Mouse (Mus musculus) cerebellum, adult 9-10 months (tissue): ENCODE data around the gene a.

ENCODE experiments used
- DNase-seq: peaks from one replicate; pipeline ENCODE4 v3.0.0; 2022

The a gene

DNA sequence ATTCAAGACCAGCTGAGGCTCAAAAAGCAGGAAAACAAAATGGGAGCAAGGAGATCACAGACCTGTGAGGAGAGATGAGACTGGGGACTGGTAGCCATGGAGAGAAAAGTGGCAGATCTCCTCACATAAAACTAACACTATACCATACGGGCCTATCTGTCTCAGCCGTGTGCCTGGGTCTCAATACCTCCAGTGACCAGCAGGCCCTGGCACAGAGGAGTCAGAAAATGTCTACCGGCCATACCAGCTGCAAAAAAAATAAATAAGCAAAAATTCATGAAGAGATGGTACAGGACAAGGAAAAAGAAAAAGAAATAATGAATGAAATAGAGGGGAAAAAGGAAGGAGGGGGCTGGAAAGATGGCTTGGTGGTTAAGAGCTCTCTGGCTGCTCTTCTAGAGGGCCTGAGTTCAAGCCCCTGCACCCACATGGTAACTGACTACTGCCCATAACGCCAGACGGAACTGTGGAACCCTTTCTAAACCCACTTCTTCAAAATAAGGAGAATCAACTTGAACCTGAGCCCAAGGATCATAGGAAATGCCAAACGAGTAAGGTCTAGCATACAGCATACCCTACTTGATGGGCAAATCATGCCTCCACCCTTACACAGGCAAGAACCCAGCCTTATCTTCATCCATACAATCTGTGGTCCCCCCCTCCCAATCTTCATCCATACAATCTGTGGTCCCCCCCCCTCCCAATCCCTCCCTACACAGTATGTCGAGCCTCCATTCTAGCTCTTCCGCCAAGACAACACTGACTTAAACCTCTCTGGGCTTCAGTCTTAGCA, 281.3 kb downstream of the a start:
- DNase-seq: no peak

DNA sequence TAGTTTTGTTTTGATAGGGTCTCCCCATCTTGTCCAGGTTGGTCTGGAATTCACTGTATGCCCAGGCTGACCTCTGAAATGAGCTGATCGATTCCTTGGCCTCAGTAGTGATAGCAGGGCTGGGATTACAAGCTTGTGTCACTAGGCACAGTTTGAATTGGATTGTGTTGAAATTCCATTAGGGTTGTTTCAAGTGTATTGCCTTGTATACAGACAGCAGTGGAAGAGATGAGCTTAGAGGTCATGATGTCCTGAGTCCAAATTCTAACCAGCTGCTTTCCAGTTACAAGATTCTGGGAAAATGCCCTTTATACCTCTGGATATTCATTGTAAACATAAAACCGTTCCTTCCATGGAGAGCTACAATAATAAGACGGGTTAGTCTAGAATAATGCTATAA, 282.1 kb downstream of the a start:
- DNase-seq: no peak

DNA sequence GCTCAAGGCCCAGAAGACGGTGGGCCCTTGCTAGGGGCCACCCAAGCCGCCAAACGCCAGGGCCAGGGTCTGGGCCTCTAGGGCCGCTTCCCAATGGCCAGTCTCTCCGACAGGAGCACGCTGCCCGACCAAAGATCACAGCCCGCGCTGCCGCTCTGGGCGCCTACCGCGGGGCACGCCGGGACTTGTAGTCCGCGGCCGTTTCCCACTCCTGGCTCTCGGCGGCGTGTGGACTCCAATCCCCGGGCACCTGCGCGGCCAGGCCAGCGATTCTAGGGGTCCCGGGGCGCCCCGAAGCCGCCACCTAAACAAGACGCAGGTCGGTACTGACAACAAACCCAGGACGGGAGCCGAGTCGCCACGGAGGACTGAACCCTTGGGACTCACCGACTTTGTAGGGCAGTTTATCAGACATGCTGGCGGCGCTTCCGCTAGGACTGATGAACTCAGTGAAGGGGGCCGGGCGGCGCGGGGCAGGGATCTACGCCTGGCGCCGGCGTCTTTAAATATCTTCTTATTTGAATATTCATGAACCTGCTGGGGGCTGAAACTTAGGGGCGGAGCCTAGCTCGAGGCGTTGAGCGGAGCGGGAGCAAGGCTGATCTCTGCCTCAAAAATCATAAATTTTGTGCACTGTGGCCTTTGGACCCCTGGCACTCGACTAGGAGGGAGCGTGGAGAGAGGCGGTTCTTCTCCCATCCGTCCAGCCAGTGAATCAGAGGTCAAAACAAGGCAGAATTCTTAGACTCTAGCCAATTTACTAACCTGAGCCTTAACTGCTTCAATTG, 283.0 kb downstream of the a start, which contains the start of gene Ahcy:
Gene Ahcy, minus strand, starts transcription at position 520 of the 788 bp plus-strand sequence.
- peak; percentile 92 for DNase-seq

DNA sequence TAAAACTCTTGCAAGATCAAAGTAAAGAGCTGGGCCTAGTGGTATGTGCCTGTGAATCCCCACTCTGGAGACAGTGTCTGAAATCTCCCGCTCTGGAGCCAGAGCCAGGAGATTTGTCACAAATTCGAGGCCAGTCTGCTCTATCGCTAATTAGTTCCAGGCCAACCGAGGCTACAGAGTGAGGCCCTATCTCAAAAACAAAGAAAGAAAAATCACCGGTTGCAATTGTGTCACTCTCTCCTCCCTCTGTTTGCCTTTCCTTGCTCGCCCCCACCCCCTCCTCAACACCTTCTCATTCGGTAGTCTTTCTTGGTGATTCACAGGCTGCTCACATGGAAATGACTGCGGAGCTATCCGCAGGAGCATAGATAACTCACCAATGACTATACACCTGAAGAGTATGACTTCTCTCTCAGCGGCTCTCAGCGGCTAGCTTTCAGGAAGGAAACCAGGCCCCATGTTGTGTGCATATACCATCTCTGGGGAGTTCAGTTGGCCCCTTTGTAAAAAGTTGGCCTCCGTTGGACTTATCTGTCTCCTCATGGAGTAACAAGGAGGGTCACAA, 283.6 kb downstream of the a start:
- peak; percentile 50 for DNase-seq

DNA sequence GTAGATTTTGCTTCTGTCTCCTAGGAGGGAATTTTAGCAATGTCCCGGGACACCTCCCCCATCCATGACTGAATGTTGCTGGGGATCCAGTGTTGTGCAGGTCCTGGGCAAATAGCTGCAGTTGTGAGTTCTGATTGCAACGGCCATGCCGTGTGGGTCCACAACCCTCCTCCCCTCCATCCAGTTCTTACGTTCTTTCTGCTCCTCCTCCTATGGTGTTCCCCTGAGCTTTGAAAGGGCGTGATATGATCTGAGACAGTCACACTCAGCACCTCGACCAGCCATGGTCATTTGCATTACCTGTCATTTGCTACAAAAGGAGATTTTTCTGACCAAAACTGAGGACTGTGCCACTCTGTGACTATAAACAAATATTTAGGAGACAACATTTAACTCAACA, 284.4 kb downstream of the a start:
- no peak for DNase-seq

DNA sequence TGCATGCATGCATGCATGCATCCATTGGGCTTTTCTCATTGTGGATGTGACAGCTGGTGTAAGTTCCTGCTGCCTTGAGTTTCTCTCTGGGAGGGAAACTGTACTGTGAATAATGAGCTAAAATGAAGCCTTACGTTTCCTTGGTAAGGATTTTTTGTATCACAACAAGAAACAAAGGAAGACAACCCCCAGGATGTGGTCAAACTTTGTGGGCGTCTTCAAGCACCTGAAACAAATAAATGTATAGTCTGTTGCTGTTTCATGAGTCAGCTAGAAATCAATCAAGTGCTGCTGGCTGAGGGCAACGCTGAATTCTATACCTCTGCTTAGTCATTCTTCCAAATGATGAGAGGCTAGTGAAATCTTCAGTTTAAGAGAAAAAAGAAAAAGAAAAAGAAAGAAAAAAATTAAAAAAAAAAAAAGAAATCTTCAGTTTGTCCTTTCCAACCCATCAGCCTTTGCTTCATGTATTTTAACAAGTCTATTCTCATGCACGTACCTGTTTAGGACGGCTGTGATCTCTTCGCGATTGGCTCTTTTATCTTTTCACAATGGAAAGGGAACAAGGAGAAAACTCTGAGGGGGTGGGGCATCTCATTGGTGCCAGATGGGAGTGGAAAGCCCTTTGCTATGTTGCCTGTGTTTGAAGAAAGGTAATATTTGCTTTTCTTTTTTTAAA, 288.4 kb downstream of the a start:
- no peak for DNase-seq

DNA sequence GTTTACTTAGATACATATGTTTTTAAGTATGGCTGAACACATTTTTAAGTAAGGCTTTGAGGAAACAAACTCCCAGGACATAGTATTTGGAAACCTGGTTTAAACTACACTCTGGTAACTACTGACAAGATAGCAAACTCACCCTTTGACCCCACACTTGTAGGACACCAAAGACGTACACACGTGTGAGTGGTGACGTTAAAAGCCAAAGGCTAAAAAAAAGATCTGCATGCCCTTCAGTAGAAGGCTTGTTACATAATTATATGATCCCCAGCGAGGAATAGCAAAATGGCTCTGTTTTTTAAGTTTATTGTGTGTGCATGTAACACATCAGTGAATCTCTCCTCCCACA, 289.0 kb downstream of the a start:
- DNase-seq: no peak

DNA sequence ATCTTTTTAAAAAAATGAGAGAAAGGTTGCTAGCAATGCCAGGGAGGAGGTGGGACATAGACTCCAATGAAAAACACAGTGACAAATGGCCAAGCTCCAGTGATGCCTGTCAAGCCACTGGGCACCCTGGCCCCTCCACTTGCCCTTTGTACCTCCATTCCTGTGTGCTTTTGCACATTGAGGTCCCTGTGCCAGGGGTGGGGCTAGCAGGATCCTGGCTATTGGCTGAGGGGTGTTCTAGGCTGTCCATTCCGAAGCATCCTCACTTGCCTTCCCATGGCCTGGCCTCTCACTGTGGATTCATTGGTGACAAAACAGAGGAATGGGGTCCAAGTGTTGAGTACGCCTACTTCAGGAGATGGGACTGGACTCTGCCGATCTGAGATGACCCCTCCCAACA, 289.9 kb downstream of the a start:
- no peak for DNase-seq

DNA sequence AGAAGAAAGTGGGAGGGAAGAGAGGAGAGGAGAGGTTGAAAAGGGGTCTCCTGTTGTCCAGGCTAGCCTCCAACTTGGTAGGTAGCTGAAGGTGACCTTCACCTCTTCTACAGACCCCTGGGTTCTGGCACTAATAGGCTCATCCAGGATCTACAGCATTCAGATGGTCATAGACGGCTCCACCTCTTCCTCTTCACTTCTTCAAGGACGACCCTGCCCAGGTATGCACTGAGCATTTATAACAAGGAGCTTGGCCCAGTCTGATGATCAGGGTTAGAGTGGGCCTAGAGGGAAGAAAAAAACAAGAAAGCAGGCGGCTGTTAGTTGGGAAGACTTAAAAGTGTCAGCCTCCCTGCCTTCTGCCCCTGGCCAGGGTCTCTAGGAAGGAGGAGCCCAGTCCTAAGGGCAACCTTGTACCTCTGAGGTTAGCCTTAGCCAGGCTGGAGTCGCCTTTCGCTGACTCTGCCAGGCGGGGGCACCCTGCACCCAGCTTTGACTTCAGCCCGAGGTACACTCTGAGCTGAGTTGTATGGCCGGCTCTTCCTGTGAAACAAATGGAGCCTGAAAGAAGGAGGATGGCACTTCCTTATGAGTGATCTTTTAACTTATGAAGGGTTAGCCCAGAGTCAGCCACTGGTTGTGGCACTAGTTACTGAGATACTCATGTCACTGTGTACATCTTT, 291.1 kb downstream of the a start:
- DNase-seq: peak; percentile 65

DNA sequence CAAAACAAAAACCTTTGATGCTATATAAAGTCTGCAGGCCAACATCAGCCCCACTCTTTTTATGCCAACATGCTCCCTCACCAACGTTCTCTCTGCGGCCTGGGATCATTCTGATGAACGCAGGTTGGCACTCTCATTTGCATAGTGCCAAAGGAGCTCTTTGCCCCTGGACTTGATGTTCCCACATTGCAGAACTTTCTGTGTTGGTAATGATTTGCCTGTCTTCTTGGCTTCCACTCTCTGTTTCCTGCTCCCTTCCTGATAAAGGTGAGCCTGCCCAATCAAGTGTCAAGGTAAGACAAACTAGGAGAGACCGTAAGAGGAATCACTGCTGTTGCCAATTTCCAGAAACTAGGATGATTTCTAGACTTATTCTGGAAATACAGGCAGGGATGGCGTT, 293.3 kb downstream of the a start:
- DNase-seq: no peak

DNA sequence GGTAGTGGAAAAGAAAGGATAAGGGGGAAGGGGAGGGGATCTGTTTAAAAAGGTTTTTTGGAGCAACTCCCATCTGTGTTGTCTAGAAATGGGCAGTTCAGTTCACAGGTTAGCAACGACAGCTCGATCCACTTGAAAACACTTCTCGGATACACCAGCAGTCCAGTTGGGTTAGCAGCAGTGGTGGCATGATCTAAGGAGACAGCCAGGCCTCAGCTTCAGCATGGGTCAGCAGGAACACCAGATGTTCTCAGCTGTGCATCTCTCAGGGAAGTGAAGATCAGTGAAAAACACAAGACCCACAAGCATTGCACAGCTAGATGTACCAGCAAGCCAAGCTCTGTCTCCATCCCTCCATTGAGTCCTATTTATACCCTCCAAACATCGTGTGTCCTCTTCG, 295.1 kb downstream of the a start:
- no peak for DNase-seq

DNA sequence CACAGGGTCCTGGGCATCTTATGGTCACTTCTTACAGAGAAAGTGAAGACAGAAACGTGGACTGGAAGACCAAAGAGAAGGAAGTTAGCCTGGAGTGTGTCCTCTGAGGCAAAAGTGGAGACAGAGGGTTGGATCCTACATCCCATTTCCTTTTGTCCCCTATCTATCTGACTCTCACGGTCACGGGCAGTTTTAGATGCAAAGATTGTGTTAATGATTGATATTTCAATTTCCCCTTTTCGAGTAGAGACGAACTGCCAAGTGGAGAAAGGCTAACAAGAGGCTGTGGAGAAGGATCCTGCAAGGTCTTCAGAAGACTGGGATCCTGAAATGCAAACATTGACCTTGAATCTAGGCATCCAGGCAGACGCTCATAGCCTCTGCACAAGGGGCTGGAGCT, 297.1 kb downstream of the a start:
- DNase-seq: no peak

DNA sequence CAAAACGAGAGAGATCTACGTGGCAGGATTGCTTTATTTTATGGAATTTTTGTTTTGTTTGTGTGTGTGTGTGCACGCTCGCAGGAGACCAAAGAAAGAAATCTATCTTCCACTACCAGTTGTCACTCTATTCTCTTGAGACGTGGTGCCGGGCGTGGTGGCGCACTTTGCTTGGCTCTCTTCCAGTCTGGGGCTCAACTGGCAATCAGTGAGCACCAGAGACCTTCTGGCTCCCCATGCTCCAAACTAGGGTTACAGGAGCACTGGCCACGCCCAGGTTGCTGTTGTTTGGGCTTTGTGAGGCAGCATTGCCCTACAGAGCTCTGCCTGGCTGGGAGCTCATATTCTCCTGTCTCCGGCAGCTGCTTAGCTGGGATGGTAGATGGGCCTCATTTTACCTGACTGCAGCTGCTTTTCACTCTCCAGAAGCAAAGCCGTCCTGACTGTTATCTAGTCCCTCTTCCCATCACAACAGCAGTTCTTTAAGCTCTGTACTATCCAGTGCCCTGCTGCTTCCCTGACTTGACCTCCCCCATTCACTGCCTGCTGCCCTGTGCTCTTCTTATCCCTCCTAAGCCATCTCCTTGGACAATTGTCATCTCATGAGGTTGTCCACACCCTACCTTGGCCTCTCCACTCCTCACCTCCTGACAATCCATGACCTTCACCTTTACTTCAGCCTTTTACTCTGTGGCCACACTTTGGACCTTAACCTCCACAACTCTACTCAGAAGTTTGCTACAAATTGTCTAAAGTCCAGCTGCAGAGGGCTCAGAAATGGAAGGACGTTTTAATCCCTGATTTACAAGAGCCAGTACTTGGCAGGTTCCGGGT, 299.9 kb downstream of the a start:
- DNase-seq: no peak

DNA sequence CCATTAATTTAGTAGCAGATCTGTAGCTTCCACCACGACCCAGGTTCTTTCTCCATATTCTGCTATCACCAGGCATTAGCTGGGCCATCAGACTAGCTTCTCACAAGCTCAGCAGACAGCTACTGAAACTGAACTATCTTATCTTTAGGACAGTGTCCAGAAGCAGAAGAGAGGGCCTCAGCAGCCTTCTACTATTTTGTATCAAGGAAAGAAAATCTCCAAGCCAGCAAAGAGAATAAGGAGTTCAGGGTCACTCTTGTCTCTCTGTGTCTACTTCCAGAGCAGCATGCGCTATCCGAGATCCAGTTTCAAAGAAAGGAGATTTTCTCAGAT, 300.5 kb downstream of the a start:
- no peak for DNase-seq

DNA sequence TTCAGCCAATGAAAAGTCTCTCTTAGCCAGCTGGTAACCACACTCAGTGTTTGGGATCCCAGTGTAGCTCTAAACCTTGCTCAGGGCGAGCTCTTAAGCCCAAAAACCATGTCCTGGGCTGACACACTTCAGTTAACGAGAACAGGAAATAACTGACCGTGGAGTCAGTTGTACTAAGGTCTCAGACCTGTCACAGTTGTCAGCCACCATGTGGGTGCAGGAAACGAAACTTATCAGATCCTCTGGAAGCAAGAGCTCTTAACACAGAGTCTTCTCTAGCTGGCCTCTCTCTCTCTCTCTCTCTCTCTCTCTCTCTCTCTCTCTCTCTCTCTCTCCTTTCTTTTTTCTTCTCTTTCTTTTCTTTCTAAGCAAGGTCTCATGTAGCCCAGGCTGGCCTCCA, 302.2 kb downstream of the a start:
- DNase-seq: no peak

DNA sequence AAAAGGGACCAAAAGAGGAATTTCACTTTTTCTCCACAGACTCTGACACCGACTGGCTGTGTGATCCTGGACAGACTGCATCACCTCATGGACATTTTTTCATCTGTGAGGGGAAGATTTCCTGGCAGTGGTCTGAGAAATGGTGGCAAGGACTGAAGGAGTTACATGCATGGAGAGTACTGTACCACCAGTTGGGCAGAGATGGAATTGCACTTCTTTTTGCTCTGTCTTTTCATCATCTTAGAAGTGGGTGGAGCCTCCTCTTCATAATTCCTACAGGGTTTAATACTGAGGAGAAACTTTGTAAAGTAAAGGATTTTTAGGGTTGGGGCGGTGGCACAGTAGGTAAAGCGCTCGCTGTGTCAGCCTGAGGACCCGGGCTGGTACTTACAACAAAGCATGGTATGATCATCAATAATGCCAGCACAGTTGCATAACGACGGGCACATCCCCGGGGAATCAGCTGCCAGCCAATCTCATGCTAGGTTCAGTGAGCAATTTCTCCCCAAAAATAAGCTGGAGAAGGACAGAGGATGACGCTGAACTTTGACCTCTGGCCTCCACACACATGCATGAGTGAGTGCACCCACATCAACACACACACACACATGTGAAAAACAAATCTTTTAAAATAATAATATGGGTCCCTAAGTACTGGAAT, 307.6 kb downstream of the a start:
- no peak for DNase-seq

DNA sequence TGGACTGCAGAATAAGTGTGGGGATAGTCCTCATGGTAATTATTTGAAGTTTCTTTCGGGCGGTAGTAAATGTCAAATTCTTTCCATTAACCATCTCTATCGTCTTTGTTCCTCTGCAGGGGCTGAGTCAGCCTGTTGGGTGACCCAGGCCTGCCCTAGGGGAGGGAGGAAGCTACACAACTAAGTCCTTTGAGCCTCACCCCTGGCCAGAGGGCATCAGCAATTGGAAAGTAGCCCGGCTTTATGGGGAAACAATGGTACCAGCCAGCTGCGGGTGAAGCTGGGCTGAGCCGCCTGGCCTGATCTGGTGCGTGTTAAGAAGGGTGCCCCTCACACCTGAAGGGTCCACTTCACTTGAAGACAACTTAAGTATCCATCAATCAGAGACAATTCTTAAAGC, 308.2 kb downstream of the a start:
- no peak for DNase-seq

DNA sequence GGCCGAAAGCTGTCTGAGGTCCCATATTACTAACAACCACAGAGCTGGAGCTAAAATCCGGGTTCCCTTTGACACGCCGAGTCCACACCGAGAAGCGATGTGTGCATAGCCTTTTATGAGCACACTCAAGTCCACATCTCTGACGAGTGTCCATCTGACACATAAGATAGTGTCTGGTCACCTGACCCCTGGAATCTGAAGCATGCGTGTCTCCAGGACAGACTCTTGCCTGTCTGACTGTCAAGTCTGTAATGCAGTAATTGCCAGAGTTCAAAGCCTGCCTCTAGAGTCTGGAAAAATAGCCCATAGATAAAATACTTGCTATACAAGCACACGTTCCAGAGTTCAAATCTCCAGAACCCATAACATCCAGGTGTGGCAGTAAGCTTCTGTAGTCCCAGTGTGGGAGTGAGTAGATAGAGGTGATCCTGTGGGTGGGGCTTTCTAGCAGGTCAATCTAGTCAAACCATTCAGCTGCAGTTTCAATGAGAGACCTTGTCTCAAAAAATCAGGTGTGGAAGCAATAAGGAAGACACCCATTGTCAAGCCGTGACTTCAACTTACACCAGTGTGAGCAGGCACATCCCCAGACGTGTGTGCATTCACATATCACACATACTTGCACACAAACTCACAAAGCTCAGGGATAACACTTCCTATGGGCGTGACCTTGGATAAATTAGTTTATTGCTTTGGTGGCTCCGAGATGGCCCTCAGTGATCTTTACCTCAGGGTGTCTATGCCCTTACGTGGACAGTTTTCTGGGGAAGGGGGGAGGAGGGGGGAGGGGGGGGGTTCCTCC, 309.0 kb downstream of the a start:
- no peak for DNase-seq
